Mouse (Mus musculus) cortical plate, adult 2 months (tissue): ENCODE measurements around the gene Lypd8.

Source experiments
- CTCF ChIP-seq: fragments of 200-500 bp; IDR thresholded peaks from 2 replicates; pipeline ENCODE4 v1.5.1; 2011; ENCODE audit warnings: mild to moderate bottlenecking, control low read depth, low read length; ENCODE audit not compliant: insufficient read depth; ENCODE audit errors: extremely low read depth
- POLR2A ChIP-seq: fragments of 200-500 bp; IDR thresholded peaks from 2 replicates; pipeline ENCODE4 v1.6.1; 2011; ENCODE audit warnings: mild to moderate bottlenecking, low read length, control low read depth; ENCODE audit not compliant: insufficient read depth; ENCODE audit errors: extremely low read depth

- TF ChIP-seq CTCF (no peak), POLR2A (no peak)
These were observed 1.6 kb upstream of the Lypd8 start for GRCm38 (mm10) chr11:58377273-58377672.
